Mouse (Mus musculus) CD4-positive helper T cell, adult 2 months (primary cell): ENCODE measurements around the gene 3830403N18Rik.
A peak's percentile ranks its signal among the peaks of the same experiment; 100 is the strongest.
"Not testable (repeated sequence)": the region's sequence is repeated elsewhere in the genome, so short reads cannot be mapped to it uniquely, and the experiment has no call there.

Experiments used
- DNase-seq: peaks from one replicate; pipeline ENCODE4 v3.0.0-alpha.2; 2012; ENCODE audit warnings: low read depth, missing footprints, low spot score

The 3830403N18Rik gene

GRCm38 (mm10) chrX:56136336-56136909 lies at the start of gene 3830403N18Rik:
3830403N18Rik (plus strand) TSS chrX:56136572.
- not testable (repeated sequence) for DNase-seq

- peak; percentile 1 for DNase-seq
These were observed 15.0 kb downstream of the 3830403N18Rik start for GRCm38 (mm10) chrX:56151396-56151795.

GRCm38 (mm10) chrX:56186449-56186848 lies 50.1 kb downstream of the 3830403N18Rik start:
- DNase-seq, result not testable (repeated sequence)
